Mouse (Mus musculus): ENCODE results near the gene Suox.
"Not testable (repeated sequence)": the region's sequence is repeated elsewhere in the genome, so short reads cannot be mapped to it uniquely, and the experiment has no call there.

Suox gene

GRCm38 (mm10) chr10:128664808-128665207 lies 9.1 kb downstream of the Suox start:
- no peak for DNase-seq (ENCODE audit: low read depth, low spot score)

- no peak for DNase-seq (ENCODE audit: low read depth, low spot score)
Measured at GRCm38 (mm10) chr10:128663441-128664220, 10.2 kb downstream of the Suox start.

- DNase-seq (ENCODE audit: low read depth, low spot score), result no peak
Measured at GRCm38 (mm10) chr10:128662465-128662864, 11.4 kb downstream of the Suox start.

GRCm38 (mm10) chr10:128659490-128659889 lies 14.4 kb downstream of the Suox start:
- no peak for DNase-seq (ENCODE audit: low read depth, low spot score)

GRCm38 (mm10) chr10:128657844-128658243 lies 16.0 kb downstream of the Suox start:
- no peak for DNase-seq (ENCODE audit: low read depth, low spot score)

- no peak for DNase-seq (ENCODE audit: low read depth, low spot score)
Measured at GRCm38 (mm10) chr10:128656731-128657130, 17.1 kb downstream of the Suox start.

GRCm38 (mm10) chr10:128655254-128655653 lies 18.6 kb downstream of the Suox start:
- DNase-seq (ENCODE audit: low read depth, low spot score), result no peak

GRCm38 (mm10) chr10:128653866-128654265 lies 20.0 kb downstream of the Suox start:
- no peak for DNase-seq (ENCODE audit: low read depth, low spot score)

- no peak for DNase-seq (ENCODE audit: low read depth, low spot score)
Measured at GRCm38 (mm10) chr10:128646139-128647089, 27.5 kb downstream of the Suox start.

GRCm38 (mm10) chr10:128645111-128646011 lies 28.5 kb downstream of the Suox start, which contains the start of gene Ikzf4:
Ikzf4 (minus strand) TSS chr10:128645991.
- DNase-seq (ENCODE audit: low read depth, low spot score), result no peak

GRCm38 (mm10) chr10:128642749-128643148 lies 31.1 kb downstream of the Suox start:
- DNase-seq (ENCODE audit: low read depth, low spot score), result no peak

GRCm38 (mm10) chr10:128641871-128642270 lies 32.0 kb downstream of the Suox start:
- no peak for DNase-seq (ENCODE audit: low read depth, low spot score)

GRCm38 (mm10) chr10:128640891-128641290 lies 33.0 kb downstream of the Suox start:
- DNase-seq (ENCODE audit: low read depth, low spot score), result no peak

- DNase-seq (ENCODE audit: low read depth, low spot score), result no peak
Measured at GRCm38 (mm10) chr10:128639999-128640398, 33.9 kb downstream of the Suox start.

- DNase-seq (ENCODE audit: low read depth, low spot score), result no peak
Measured at GRCm38 (mm10) chr10:128637011-128637410, 36.9 kb downstream of the Suox start.

- DNase-seq (ENCODE audit: low read depth, low spot score), result no peak
Measured at GRCm38 (mm10) chr10:128636561-128636960, 37.3 kb downstream of the Suox start.

- no peak for DNase-seq (ENCODE audit: low read depth, low spot score)
Measured at GRCm38 (mm10) chr10:128635697-128636096, 38.2 kb downstream of the Suox start.

- no peak for DNase-seq (ENCODE audit: low read depth, low spot score)
Measured at GRCm38 (mm10) chr10:128631571-128631970, 42.3 kb downstream of the Suox start.

- not testable (repeated sequence) for DNase-seq (ENCODE audit: low read depth, low spot score)
Measured at GRCm38 (mm10) chr10:128630306-128630705, 43.6 kb downstream of the Suox start.

GRCm38 (mm10) chr10:128629746-128630145 lies 44.1 kb downstream of the Suox start:
- DNase-seq (ENCODE audit: low read depth, low spot score), result no peak
